Mouse (Mus musculus) layer of hippocampus, adult 6 months (tissue): ENCODE data around the gene Olfr1442. TPM values are rescaled to one million over a fixed set of nuclear protein-coding genes. Genes with fewer than 3 reads are reported as not detected.

ENCODE experiments used
- long read RNA-seq, 2 experiments: library from polyadenylated mRNA; unstranded; transcript quantifications; one replicate each; pipeline ENCODE4 v2.0.0; 2019 to 2020
- polyA plus RNA-seq: library from polyadenylated mRNA; unstranded; fragments of <200 nt; fragmentation: Nextera tagmentation; gene quantifications from 2 replicates; pipeline ENCODE4 v1.2.3, GENCODE M21; 2021

Gene Olfr1442
- polyA plus RNA-seq: not detected in 2 replicates
- long read RNA-seq, experiment 1: 0 reads
- long read RNA-seq, experiment 2: 0 reads

DNA sequence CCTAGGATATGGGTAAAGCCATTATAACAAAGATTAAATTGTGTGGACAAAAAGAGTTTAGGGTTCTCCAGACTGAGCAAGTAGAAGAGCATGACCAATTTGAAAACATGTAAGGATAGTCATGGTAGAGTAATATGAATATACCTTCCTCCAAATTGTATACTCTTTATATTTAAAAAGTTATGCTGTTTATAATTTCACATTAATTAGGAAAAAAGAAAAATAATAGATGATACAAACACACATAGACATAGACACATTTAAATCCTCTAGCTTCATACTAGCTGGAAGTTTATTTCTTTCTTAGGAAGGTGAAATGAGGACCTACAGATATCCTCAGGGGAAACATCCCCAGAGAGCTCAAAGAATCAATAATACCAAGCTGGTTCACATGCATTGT lies at the start of gene Olfr1442:
Gene Olfr1442 (plus strand): TSS at position 301 of the 400 bp plus-strand sequence.

DNA sequence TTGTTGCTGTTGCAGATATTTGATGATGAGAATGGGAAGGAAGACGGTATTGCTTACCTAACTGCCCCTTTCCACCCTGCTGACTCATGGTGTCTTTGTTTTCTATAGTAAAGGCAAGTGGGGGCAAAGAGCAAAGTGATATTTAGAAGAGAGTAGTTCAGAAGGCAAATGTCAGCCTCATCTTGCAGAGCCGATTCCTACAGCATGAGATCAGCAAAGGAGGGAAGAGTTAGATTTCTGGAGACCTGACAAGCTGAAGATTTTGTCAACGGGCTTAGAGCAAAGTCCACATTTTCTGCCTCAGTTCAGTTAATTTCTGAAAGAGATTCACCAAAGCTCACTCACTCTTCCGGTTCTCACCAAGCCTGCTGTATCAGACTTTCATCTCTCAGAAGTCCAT lies 37.1 kb upstream of the Olfr1442 start, which contains the start of gene Glyat:
Gene Glyat (plus strand): TSS at position 133 of the 400 bp plus-strand sequence.

DNA sequence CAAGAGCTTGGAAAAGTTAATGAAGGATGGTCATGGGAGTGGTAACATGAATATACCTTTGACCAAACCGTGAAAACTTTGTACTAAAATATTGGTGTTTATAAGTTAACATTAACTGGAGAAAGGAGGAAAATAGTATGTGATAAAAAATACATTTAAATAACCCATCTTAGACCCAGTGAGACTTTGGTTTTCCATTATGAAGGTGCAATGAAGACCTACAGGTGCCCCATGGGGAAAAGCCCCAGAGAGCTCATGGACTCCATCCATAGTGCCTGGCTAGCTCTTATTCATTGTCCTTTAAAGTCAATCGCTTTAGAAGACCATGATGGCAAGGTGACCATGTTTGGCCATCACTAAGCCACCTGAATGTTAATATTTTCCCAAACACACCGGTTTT lies 7.6 kb downstream of the Olfr1442 start, which contains the start of gene Olfr1443:
Gene Olfr1443 (plus strand): TSS at position 301 of the 400 bp plus-strand sequence.

DNA sequence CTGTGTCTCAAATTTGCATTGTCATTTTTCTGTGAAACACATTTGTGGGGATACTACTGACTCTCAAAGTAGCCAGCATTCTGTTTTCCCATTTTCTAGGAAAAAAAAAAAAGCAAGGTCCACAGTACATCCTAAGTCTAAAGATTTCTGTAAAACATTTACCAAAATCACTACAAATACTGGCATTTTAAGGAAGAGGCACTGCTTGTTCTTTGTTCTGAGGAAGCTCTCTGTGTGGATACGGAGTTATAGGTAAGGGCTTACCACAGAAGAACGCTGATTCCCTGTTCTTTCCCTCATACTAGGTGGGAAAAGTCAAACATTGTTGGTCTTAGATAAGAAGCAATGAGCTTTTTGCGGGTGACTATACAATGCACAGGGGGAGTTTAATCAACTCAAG lies 25.4 kb downstream of the Olfr1442 start, which contains the start of gene Keg1:
Gene Keg1 (plus strand): TSS at position 197 of the 400 bp plus-strand sequence.

Other genes with a start within 250 kb of the Olfr1442 start
- not detected in 2 replicates for gene Pfpl, start 242.5 kb upstream of the Olfr1442 start, polyA plus RNA-seq
- 2.8 and 2.9 TPM in 2 replicates for gene Mpeg1, start 209.7 kb upstream of the Olfr1442 start, polyA plus RNA-seq
- gene Dtx4, start 169.0 kb upstream of the Olfr1442 start, polyA plus RNA-seq: 4.0 and 4.5 TPM in 2 replicates
- gene Fam111a, start 124.7 kb upstream of the Olfr1442 start, polyA plus RNA-seq: 0.53 and 0.55 TPM in 2 replicates
- gene Gm4952, start 70.5 kb upstream of the Olfr1442 start, polyA plus RNA-seq: 0.18 TPM in 1 of 2 replicates, not detected in the other
- 0.06 and 0.19 TPM in 2 replicates for gene Glyat, start 37.1 kb upstream of the Olfr1442 start, polyA plus RNA-seq
- gene Olfr1443, start 7.7 kb downstream of the Olfr1442 start, polyA plus RNA-seq: not detected in 2 replicates
- gene Keg1, start 25.3 kb downstream of the Olfr1442 start, polyA plus RNA-seq: not detected in 2 replicates
- gene Cntf, start 95.2 kb downstream of the Olfr1442 start, polyA plus RNA-seq: 2.7 and 2.9 TPM in 2 replicates
- 5.2 and 5.3 TPM in 2 replicates for gene Zfp91, start 125.7 kb downstream of the Olfr1442 start, polyA plus RNA-seq
- gene Lpxn, start 125.8 kb downstream of the Olfr1442 start, polyA plus RNA-seq: 2.1 and 2.2 TPM in 2 replicates
- not detected in 2 replicates for gene Gm5244, start 176.2 kb downstream of the Olfr1442 start, polyA plus RNA-seq
- not detected in 2 replicates for gene Olfr1444, start 186.8 kb downstream of the Olfr1442 start, polyA plus RNA-seq
- gene Olfr1445, start 213.4 kb downstream of the Olfr1442 start, polyA plus RNA-seq: not detected in 2 replicates
- gene Olfr1446, start 223.1 kb downstream of the Olfr1442 start, polyA plus RNA-seq: not detected in 2 replicates
- gene Olfr1447, start 233.3 kb downstream of the Olfr1442 start, polyA plus RNA-seq: not detected in 2 replicates